Mouse (Mus musculus) retina, postnatal 1 day (tissue): ENCODE data around the gene Grasp.
A peak's percentile ranks its signal among the peaks of the same experiment; 100 is the strongest.

ENCODE experiments used
- DNase-seq: peaks from one replicate; pipeline ENCODE4 v3.0.0-alpha.2; 2012

The Grasp gene

DNA sequence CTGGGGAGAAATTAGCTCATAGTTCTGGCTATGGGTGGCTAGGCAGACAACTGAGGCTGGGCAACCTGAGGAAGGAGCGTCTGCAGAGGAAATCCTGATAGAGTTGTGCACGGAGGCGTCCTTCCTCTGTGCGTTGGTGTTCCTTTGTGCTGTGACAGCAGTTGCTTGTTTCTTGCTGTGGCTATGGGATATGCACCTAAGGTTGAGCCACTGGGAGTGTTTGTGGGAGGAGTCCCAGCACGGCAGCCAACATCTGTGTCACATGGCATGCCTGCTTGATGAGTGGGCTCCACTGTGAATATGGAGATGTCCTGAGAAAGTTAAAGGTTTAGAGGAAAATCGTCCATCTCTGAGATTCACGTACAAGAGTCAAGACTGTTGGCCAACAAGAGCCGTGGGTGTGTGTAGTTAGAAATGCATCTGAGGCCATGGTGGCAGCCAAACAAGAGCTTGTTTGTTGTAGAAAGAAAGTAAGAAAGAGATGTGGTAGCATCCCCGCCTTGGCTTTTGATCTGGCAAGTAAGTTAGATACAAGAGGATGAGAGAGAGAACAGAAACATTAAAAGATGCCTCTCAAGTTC lies 26.3 kb downstream of the Grasp start:
- DNase-seq = no peak

GRCm38 (mm10) chr15:101251930-101252329 lies 27.9 kb downstream of the Grasp start:
- DNase-seq = no peak

GRCm38 (mm10) chr15:101252614-101253013 lies 28.6 kb downstream of the Grasp start:
- DNase-seq = no peak

DNA sequence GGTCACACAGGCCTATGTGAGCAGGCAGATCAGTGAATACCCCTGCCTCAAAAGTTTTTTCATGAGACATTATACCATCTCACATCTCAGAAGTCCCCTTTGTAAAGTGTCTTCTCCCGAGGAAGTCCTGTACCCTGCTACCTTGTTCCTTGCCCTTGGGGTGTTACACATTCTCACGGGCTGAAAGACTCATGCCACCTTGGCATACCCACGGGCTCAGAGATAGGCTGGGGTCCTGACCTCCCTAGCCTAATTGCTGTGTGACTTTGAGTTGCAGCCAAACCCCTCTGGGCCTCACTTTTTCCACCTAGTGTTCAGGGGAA lies 29.5 kb downstream of the Grasp start:
- no peak for DNase-seq

DNA sequence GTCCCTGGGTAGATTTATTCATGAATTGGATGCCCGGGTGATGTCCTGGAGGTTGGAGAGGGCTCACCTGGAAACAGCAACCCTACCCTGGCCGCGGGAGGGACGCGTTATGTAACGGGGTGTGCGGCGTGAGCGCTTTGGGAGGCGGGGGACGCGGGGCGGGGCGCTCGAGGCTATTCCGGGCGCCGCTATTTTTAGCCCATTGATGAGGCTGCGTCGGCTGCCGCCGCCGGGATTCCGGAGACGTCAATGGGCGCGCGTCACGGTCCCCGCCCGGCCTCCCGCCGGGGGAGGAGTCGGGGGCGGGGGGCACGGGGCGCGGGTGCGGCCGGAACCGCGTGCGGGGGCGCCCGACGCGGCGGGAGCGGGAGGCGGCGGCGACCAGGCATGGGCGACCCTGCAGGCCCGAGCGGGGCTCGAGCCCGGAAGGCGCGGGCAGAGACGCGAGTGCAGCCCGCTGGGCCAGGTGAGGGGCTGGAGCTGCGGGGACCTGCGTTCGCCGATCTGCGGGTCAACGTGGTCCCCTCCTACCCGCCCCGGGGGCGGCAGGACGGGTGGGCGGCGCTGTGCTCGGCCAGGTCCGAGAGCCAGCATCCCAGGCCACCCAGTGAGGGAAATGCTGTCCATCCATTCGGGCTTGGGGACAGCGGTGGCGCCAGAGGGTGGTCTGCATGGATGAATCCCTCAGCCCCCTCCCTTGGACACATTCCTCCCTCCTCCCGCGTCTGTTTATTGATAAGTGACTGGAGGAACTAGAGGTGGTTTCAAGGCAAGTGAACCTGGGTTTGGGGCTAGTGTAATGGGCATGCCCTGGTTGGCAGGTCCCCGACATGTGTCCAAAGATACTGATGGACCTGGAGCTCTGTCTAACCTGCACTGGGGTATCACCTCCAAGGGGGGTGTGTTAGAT lies 30.2 kb downstream of the Grasp start, which contains the start of gene Nr4a1:
Gene Nr4a1, plus strand, starts transcription at position 384 of the 910 bp plus-strand sequence.
- peak; percentile 84 for DNase-seq

DNA sequence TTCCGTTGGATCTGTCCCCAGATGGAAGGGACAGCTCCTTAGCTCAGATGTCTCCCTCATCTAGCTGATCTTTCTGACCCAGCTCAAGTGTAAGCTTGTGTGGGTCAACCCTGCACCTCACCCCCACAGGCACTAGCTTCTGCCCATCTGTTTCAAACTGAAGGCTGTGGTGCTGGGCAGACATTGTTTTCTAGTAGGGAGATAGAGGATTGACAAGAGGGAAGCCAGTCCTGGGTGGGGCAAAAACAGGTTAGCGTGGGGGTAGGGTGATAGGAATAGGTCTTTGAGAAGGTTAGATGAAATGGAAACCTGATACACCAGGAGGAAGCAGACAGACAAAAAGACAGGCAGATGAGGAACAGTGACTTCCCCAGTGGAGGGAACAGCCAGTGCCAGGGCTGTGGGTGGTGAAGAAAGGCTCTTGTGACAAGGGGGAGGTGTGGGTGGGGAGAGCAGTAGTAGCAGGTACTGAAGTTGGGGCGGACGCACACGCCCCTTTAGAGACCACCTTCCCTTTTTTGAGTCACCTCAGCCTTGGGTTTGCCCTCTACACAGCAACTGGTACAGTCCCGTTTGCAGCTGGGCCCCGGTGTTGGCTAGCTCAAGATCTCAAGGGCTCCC lies 32.0 kb downstream of the Grasp start:
- DNase-seq = no peak

- no peak for DNase-seq
Measured at GRCm38 (mm10) chr15:101256463-101257206, 32.6 kb downstream of the Grasp start.

- DNase-seq = peak; percentile 65
Measured at GRCm38 (mm10) chr15:101258420-101258819, 34.4 kb downstream of the Grasp start.

GRCm38 (mm10) chr15:101259922-101260321 lies 35.9 kb downstream of the Grasp start:
- DNase-seq = no peak

GRCm38 (mm10) chr15:101260387-101260786 lies 36.4 kb downstream of the Grasp start:
- no peak for DNase-seq

- DNase-seq = no peak
Measured at GRCm38 (mm10) chr15:101260874-101261622, 37.1 kb downstream of the Grasp start.

DNA sequence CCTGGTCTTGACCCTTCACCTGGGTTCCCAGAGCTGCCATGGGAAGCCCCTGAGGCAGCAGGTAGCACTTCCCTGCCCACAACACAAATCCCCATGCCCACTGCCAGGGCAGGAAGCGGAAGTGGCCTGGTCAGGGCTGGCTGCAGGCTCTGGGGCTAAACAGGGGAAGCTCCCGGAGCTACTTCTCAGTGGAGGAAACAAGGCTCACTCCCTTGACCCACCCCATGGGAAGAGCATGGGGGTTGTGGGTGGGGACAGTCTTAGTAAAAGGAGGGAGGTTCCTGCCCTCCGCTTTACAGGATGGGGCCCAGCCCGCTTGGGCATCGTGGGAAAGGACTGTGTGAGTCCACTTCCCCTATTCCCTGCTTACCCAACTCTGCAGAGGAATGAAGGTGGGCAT lies 38.5 kb downstream of the Grasp start:
- DNase-seq = no peak

DNA sequence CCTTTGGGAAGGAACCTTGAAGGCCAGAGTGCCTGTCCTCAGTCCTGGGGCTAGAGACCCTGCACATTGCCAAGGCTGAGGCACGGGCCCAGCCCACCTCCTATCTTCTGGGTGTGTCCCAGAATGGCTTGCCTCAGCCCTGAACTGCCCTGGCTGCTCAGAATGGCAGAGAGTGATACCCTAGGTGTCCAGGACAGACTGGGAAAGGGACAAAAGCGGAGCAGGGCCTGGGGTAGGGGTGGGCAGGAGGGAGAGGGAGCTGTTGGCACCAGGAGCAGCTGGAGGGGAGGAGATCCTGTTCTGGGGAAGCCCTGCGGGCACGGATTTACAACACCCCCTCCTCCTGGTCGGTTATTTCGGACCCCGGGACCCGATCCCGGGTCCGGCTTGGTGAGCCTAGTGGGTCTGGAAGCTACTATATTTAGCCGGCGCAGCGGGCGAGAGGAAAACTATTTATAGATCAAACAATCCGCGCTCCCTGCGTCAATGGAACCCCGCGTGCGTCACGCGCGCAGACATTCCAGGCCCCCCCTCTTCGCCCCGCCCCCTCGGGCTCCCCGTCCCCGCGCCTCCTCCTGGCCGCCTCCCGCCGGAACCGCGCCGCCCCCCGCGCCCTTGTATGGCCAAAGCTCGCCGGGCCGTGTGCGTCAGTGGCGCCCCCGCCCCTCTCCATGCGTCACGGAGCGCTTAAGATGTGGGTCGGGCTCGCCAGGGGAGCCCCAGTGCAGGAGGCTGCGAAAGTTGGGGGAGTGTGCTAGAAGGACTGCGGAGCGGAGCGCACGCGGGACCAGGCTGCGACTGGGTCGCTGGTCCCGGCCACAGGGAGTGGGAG lies 42.4 kb downstream of the Grasp start:
- peak; percentile 91 for DNase-seq

- no peak for DNase-seq
Measured at GRCm38 (mm10) chr15:101267053-101268032, 43.4 kb downstream of the Grasp start.

GRCm38 (mm10) chr15:101270101-101270820 lies 46.3 kb downstream of the Grasp start:
- DNase-seq = no peak

DNA sequence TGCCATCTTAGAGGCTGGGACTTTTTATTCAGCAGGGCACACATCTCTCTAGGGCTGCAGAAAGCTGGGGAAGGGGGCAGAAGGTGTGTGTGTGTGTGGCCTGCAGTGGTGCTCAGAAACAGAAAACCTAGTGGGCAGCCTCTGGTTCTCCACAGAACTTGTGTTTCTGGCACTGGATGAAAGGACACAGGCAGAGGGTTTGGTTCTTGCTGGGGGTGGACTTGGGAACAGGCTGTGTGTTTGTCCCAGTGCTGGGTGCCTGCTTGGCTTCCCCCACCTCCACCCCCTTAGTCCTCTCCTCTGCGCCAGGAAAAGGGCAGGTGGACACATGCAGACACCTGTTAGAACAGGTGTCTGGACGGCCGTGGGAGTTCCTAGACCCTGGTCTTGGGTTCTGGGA lies 47.1 kb downstream of the Grasp start:
- no peak for DNase-seq

DNA sequence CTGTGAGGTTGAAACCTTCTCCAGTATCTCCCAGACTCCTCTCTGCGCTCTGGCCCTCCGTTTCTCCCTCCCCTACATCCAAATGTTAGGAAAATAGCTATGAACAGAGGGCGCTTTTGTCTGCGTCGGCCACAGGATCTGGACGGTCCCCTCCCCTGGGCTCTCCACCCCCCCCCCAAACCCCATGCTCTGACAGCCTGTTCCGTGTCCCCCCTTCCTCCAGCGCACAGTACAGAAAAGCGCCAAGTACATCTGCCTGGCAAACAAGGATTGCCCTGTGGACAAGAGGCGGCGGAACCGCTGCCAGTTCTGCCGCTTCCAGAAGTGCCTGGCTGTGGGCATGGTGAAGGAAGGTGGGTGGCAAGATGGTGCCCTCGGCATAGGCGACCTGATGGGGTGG lies 47.5 kb downstream of the Grasp start:
- DNase-seq = no peak

DNA sequence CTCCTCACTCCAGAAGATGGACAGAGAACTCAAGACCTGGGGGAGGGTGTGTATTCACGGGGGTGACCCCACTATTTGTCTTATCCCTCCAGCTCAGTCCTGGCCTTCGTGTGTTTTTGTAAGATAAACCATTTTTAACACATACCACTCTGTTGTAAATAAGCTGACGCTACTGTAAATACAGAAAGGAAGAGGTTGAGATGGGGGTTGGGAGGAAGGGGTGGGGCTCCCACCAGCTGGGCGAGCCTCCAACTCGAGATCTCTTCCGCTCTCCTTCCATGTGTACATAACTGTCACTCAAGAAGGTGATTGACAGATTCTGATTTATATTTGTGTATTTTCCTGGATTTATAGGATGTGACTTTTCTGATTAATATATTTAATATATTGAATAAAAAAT lies 50.4 kb downstream of the Grasp start:
- no peak for DNase-seq

DNA sequence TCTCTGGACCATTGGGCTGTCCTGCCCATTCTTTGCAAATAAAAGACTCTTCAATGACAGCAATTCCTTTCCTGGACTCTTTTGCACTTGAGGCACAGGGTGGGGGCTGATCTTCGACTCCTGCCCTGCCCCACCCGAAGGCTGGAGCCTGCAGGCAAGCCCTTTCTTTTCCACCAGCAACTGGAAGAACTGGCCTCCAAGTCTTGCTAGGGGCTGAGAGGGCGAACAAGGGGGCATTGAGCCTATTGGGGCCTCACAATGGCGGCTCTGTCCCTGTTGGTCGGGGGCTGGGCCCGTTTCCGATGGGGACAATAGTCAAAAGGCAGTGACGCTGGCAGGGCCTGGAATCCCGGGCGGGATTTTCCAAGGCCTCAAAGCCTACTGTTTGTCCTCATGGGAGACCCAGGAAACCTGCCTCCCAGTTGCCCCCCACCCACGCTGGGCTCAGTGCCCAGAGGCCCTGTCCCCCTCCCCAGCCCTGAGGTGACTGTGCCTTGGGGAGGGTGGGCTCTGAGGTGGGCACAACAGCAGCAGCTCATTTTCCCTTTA lies 53.4 kb downstream of the Grasp start:
- peak; percentile 54 for DNase-seq
